Mouse (Mus musculus): ENCODE measurements at regions not wholly inside any gene's neighbourhood (a gene's known extent, or its start where the extent isn't known, plus 50 kb on each side); places are given as distances from the start of the nearest gene placed in this dataset.

DNA sequence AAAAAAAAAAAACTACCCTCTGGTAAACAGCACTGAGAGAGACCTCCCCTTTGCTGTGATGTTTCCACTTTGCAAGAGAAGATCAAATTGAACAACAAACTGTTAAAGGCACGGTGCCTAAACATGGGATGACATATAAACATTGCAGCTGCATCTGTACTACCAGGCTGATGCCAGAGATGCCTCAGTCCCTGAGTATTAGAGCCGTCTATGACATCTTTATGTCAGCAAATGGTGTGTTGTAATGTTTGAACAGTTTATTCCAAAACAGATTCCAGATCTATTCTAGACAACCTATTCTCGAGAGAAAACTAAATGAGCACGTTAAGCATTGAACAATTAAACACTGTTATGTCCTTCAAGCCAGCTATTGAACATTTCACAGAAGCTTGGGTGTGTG is 381.8 kb upstream of the Npvf start:
- no peak for TF ChIP-seq POLR2A (IDR thresholded peaks at IDR 0.05; ENCODE audit: insufficient read depth, low read depth, low read length)
- TF ChIP-seq CTCF (IDR thresholded peaks at IDR 0.05; ENCODE audit: insufficient read depth, low read depth, low read length), result no peak
